Mouse (Mus musculus) megakaryocyte progenitor cell, adult 5-6 weeks (primary cell): ENCODE results near the gene Gm20388. TPM values are rescaled to one million over a fixed set of nuclear protein-coding genes. Genes with fewer than 3 reads are reported as not detected.

ENCODE experiments used
- ATAC-seq: replicated peaks from 2 replicates; pipeline ENCODE4 v1.8.0; 2016; ENCODE audit warnings: mild to moderate bottlenecking, moderate TSS enrichment, inconsistent platforms; ENCODE audit not compliant: poor library complexity
- total RNA-seq, 2 experiments: library from RNA; stranded (forward) in 1 of 2; stranded (reverse) in 1 of 2; fragments of 157-497, 149-512 nt in 1 of 2; fragments of 200-1000 nt in 1 of 2; gene quantifications; 2 replicates each; pipeline versions ENCODE4 v1.2.3 to v1.2.4; 2015 to 2017

Gm20388 gene
- total RNA-seq, 2 experiments from 2014 or later, result 18.6 TPM; not detected in 1

- peak; percentile 66 for ATAC-seq
These were observed 1193.6 kb downstream of the Gm20388 start for GRCm38 (mm10) chr8:121104049-121104818.

GRCm38 (mm10) chr8:121107668-121108656, 1197.3 kb downstream of the Gm20388 start, which contains the start of gene Mthfsd:
Gene Mthfsd (minus strand): TSS chr8:121108392.
- peak; percentile 87 for ATAC-seq

- ATAC-seq, result no peak
These were observed 1198.0 kb downstream of the Gm20388 start for GRCm38 (mm10) chr8:121108657-121109056.

- no peak for ATAC-seq
These were observed 1200.7 kb downstream of the Gm20388 start for GRCm38 (mm10) chr8:121111145-121111907.

- ATAC-seq, result peak; percentile 95
These were observed 1202.6 kb downstream of the Gm20388 start for GRCm38 (mm10) chr8:121113261-121113660.

GRCm38 (mm10) chr8:121115136-121115535, 1204.5 kb downstream of the Gm20388 start:
- ATAC-seq, result no peak

- peak; percentile 52; the same call in 1 of the 2 replicates for ATAC-seq
These were observed 1205.3 kb downstream of the Gm20388 start, which contains the start of gene Foxc2 for GRCm38 (mm10) chr8:121115948-121116347. Gene Foxc2 (plus strand): TSS chr8:121116171.

- no peak for ATAC-seq
These were observed 1206.0 kb downstream of the Gm20388 start for GRCm38 (mm10) chr8:121116591-121117185.

GRCm38 (mm10) chr8:121117186-121117651, 1206.6 kb downstream of the Gm20388 start:
- ATAC-seq, result no peak

GRCm38 (mm10) chr8:121117906-121118305, 1207.3 kb downstream of the Gm20388 start:
- ATAC-seq, result no peak

GRCm38 (mm10) chr8:121118634-121119420, 1208.2 kb downstream of the Gm20388 start:
- no peak for ATAC-seq

- no peak for ATAC-seq
These were observed 1209.2 kb downstream of the Gm20388 start for GRCm38 (mm10) chr8:121119635-121120455.

- ATAC-seq, result no peak
These were observed 1210.1 kb downstream of the Gm20388 start for GRCm38 (mm10) chr8:121120456-121121419.

GRCm38 (mm10) chr8:121121704-121122103, 1211.1 kb downstream of the Gm20388 start:
- ATAC-seq, result no peak

- ATAC-seq, result no peak
These were observed 1211.7 kb downstream of the Gm20388 start for GRCm38 (mm10) chr8:121122368-121122767.

- ATAC-seq, result no peak
These were observed 1212.5 kb downstream of the Gm20388 start for GRCm38 (mm10) chr8:121123113-121123512.

GRCm38 (mm10) chr8:121124547-121125239, 1214.1 kb downstream of the Gm20388 start:
- ATAC-seq, result no peak
